Mouse (Mus musculus) erythroblast, adult 5-6 weeks (primary cell): ENCODE data around the gene Daglb. TPM values are rescaled to one million over a fixed set of nuclear protein-coding genes. Genes with fewer than 3 reads are reported as not detected.

Source experiments
- ATAC-seq: replicated peaks from 2 replicates; pipeline ENCODE4 v1.8.0; 2016; ENCODE audit warnings: moderate number of reproducible peaks, mild to moderate bottlenecking, moderate TSS enrichment, inconsistent platforms; ENCODE audit not compliant: poor library complexity, low FRiP score, severe bottlenecking
- total RNA-seq, 2 experiments: library from RNA; stranded (forward) in 1 of 2; stranded (reverse) in 1 of 2; fragments of 150-400 nt in 1 of 2; fragments of 200-764, 138-1000 nt in 1 of 2; gene quantifications; 2 replicates each; pipeline versions ENCODE4 v1.2.3 to v1.2.4; 2015 to 2017; ENCODE audit warnings: low replicate concordance in 2 of 2

Daglb gene
- total RNA-seq (2015; ENCODE audit: low replicate concordance): 5.2 and 6.7 TPM in 2 replicates
- 7.1 and 8.8 TPM in 2 replicates for total RNA-seq (2017; ENCODE audit: low replicate concordance)

DNA sequence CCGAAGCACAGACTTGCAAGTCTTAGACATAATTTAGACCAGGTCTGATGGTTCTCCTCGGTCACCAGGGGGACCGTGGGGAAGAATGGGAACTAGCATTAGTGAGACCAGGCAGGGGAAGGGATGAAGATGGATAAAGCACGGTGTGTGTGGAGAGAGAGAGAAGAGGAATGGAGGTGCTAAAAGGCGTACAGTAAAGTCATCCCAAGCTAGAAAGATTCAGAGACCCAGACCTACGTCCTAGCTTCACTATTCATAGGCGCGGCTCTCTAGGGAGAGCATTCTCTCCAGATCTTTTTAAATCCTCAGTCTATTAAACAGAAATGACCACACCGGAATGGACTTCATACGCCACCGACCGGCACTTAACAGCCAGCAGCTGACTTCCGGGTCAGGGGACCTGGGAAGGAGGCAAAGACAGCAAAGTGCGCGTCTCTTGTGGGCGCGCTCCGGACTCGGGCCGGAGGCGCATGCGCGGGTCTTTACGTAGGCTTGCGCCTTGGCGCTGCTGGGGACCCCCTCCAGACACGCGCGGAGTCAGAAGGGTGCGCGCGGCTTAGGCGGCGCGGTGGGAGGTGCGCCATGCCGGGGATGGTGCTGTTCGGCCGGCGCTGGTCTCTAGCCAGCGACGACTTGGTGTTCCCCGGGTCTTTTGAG lies at the start of gene Daglb:
TSS of gene Daglb (plus strand) at position 485 of the 657 bp plus-strand sequence.
- peak; percentile 74 for ATAC-seq

DNA sequence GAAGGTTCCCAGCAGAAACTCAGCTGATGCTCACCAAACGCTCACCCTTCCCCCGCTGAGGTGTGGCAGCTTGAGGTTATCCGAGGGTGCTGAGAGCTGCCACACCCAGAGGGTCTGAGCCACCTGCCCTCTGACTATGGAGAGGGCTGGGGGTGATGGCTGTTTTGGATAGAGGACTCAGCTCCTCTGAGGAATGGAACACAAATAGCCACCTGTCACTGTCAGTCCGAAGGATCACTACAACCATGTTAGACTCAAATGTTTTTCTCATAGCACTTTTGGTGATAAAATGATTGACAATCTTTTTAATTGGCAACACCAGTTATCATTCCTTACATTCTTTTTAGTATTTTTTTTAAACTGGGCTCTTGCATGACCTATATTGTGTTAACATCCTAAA lies 42.9 kb upstream of the Daglb start:
- ATAC-seq: no peak

DNA sequence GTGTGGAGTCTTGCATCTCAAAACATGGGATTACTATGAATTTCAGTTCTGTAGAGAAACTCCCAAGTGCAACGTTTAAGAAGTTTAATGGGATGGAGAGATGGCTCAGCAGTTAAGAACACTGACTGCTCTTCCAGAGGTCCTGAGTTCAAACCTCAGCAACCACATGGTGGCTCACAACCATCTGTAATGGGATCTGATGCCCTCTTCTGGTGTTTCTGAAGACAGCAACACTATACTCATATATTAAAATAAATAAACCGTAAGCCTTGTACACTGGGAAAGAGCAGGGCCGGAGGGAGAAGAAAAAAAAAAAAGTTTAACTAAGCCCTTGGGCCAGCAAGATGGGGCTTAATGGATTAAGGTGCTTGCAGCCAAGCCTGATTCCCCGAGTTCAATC lies 41.4 kb upstream of the Daglb start:
- ATAC-seq: no peak

DNA sequence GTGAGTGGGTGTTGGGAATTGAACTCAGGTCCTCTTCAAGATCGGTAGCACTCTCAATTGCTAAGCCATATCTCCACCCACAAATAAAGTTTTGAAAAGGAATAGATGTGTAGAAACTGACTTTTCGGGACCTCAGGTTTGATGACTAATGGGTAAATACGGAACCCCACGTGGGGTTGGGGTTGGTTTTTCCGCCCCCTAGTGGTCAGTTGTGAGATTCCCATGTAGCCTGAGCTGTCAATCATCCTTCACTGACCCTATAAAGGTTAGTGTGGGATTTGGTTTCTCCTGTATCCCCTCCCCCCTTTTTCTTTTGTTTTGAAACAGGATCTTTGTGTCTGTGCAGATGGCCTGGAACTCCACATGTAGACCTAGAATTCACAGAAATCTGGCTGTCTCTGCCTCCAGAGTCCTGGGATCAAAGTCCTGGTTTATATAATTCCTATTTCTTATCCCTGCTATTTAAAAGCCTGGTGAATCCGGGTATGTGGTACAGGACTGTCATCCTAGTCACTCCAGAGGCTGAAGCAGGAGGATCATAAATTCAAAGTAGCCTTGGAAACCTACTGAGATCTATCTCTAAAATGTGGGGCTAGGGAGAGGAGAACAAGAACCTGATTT lies 40.4 kb upstream of the Daglb start:
- ATAC-seq: peak; percentile 92

DNA sequence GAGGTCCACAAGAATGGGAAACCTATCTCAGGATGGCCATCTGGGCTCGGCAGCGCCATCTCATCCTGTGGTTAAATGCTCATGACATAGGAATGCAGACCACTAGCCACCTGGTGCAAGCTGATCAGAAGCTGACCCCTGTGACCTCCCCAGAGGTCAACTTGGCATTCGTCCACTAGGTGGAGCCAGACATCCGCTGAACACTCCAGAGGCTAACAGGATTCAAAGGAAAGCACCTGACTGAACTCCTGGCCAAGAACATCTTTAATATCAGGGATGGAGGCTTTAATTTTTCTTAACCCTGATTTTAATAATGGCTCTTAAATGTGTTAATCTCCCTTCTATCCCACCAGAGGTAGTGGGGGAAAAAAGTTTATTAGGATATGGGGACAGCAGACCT lies 30.0 kb upstream of the Daglb start:
- ATAC-seq: peak; percentile 94

DNA sequence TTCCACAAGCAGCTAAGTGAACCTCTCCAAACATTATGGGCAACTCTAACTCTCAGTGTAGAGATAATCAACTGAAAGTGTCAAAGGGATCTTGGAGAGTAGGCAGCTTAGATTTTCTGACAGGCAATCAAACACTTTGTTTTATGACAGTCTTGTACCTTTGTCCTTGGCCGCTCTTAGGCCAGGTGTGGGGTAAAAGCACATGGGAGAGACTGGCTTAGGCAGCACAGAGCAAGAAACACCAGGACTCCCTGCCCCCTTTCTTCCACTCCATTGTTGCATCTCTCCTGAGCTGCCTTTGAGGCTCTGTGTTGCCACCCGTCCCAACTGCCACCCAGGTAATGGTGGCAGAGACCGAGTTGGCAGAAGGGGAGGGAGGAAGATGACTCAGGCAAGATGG lies 23.1 kb upstream of the Daglb start:
- no peak for ATAC-seq

DNA sequence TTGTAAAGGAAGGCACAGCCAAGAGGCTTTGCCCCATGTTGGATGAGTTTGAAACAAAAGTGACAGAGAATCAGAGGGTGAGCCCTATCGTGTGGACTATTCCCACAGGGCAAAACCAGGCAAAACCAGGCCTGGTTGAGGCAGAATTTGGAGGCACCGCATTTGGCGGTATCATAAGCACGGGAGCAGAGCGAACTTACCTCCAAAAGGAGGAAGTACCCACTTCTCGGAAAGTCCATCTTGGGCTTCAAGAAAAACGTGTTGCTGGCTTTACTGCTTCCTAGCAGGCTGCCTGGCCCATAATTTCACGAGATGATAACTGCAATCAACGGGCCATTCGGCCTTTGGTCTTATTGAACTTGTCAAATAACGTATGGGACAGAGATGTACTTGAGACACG lies 22.6 kb upstream of the Daglb start:
- ATAC-seq: no peak

DNA sequence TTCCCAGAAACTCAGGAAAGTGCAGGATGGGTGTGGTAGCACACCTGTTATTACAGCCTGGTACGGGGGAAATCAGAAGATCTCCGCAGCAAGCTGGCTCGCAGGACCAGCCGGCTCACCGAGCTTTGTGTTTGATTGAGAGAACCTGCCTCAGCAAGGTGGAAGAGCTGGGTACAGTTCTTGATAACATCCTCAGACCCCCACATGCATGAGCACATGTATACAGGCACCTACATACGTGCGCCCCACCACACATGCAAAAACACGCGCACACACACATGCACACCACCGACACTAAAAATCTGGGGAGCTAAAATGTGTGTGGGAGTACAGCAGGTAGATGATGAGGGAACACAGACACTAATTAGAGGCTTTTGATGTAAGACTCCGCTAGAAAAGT lies 713 bp upstream of the Daglb start:
- no peak for ATAC-seq

DNA sequence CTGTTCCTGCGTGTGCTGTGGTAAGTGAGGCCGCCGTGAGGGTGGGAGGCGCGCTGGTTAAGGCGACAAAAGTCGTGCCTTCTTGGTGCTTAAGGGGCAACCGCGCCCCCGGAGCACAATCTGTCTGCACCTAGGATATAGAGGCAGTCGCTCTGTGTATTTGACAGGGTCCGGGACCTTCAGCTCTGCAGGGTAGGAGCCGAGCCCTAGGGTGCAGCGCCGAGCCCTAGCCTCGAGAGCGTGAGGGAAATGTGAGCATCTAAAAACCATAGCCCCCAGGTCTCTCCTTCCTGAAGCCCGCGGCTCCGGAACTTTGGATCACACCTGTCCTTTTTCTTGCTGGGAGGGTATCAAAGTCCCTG lies 354 bp downstream of the Daglb start:
- ATAC-seq: peak; percentile 51

DNA sequence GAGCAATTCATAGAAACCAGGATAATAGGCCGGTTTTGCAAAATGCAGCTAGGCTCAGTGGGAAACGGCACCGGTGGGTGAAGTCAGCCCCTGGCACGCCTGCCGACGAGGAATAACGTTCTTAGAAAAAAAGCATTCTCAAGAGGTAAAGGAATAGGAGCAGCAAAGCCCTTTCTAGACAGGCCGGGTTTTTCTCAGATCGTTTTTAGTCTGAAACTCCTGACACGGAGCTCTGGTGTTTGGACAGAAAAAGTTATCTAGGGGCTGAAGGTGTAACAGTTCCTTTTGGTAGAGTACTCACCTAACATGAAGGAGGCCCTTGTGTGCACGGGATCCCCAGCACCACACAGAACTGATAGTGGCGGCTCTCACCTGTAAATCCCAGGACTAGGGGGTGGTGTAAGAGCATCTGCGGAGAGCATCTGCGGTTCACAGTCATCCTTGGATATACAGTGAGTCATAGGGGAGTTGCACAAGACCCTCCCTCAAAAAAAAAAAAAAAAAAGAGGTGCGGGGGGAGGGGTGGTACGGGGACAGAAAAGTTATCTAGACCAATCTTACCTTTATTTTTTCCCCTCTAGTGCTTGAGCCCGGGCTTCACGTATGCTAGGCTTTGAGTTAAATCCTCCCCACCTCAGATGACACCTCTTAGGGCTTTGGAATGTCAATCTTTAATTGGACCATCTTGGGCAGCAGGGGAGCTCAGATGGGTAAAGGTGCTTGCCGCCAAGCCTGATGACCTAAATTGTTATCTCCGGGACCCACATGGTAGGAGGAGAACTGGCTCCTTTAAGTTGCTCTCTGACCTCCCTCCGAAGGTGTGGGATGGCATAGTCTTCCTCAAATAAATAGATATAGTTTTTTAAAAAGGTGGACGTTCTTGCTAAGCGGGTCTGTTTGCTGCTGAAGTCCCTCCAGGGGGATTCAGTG lies 1.0 kb downstream of the Daglb start:
- ATAC-seq: peak; percentile 75

DNA sequence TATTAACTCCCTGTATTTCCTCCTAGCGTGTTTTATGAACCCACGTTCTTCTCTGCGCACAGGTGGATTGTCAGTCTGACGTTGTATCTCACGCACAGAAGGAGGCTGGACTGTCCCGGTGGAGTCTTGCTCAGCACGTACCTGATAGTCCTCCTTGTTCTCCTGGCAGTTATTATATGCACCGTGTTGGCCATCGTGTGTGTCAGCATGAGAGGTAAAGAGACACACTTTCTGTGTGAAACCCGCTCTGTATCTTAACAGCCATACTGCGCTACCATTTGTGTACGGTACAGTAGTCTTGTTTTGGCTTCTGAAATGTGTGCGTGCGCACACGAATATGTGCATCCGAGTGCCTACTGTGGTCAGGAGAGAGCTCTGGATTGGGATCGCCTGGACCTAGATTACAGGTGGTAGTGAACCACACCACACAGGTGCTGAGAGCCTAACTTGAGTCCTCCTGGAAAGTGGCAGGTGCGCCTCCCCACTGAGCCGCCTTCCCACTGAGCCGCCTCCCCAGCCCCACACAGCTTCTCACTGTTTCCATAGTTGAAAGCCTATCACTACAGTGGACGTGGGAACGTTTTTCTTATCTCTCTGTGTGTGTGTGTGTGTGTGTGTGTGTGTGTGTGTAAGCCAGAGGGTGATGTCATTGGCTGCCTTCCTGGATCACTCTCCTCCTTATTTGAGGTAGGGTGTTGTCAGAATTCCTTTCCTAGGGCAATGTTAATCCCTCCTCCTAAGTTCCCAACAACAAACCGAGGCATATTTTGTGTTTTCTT lies 2.7 kb downstream of the Daglb start:
- ATAC-seq: no peak

DNA sequence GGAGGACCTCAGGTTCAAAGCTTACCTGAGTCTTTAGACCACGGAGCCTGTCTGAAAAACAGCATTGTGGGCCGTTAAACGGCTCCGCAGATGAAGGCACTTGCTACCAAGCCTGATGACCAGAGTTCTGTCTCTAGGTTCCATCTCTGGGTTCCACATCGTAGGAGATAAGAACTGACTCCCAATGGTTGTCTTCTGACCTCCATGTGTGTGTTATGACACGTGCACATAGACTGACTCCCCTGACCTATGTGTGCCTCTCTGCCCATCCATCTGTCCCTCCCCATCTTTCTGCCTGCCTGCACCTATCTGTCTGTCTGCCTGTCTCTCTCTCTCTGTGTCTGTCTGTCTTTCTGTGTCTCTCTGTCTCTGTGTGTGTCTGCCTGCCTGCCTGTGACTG lies 3.5 kb downstream of the Daglb start:
- no peak for ATAC-seq

DNA sequence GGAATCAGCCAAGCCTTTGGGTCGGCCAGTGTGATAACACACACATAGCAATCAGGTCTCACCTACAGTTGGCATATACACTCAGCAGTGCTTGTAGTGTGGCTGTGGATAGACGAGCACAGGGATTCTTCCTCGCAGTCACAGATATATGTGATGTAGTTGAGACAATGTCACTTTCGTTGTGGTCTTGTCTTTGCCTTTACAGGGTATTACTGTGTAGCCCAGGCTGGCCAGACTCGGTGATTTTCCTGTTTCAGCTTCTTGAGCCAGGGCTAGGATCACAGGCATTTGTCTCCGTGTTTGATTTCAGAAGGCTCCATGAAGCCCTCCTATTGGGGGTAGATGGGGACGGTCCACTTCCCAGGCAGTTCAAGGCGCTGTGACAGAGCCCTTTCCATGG lies 5.2 kb downstream of the Daglb start:
- ATAC-seq: no peak

DNA sequence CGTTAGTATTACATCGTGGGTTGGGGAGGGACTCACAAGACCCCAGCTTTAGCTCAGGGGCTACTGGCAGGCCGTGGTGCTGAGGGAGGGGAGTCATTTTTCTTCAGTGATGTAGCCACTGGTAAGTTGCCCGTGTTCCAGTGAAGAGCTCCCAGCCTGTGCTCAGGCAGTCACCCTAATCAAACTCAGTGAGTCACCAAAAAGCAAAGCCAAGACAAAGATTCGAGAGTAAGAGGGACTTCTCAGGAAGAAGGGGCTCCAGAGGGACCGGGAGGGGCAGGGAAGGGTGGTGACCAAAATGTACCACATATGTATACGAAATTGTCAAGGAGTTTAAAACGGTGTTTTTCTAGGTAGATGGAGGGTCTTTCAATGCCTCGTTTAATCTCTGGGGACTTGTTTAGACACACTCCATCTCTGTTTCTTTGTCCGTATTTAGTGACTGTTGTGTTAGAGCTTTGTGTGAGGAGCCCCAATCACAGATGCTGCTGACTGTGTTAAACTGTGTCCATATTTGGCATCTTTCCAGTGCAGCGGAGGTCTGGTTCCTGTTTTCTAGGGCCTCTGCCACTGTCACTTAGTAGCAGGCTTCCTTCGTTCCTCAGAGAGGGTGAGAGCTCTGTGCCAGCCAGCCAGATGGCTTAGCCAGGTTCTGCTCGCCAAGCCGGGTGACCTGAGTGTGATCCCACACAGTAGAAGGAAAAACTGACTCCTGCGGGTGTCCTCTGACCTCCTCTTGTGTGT lies 6.2 kb downstream of the Daglb start:
- no peak for ATAC-seq

DNA sequence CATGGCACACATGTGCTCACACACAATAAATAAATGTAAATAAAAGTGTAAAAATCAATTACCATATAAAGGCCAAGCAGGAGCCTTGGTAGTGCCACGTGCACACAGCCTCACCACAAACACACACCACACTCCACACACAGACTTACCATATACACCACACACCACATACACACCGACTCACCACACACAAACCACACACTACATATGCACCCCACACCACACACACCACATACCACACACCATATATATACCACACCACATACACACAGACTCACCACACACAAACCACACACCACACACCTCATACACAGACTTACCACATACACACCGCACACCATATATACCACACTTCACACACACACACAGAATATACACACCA lies 6.8 kb downstream of the Daglb start:
- no peak for ATAC-seq

DNA sequence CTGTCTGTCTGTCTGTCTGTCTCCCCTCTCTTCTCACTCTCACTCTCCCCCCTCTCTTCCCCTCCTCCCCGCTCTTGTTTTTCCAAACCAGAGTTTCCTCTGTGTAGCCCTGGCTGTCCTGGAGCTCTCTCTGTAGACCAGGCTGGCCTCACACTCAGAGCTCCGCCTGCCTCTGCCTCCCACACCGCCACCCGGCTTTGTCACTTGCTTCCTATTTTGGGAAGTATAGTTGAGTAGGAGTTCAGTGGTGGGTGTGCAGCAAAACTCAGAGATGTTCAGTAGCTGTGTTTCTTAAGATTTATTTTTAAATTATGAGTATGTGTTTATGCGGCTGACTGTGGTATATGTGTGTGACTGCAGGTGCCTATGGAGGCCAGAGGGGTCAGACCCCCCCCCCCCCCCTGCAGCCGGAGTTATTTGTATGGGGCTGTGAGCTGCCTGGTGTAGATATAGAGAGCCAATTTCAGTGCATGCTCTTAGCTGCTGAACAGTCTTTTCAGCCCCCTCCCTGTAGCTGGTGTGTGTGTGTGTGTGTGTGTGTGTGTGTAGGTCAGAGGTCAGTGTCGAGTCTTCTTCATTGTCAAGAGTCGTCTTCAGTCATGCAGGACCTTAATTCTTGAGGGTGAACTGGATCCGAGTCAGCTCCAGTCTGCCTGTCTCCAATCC lies 7.7 kb downstream of the Daglb start:
- ATAC-seq: no peak

DNA sequence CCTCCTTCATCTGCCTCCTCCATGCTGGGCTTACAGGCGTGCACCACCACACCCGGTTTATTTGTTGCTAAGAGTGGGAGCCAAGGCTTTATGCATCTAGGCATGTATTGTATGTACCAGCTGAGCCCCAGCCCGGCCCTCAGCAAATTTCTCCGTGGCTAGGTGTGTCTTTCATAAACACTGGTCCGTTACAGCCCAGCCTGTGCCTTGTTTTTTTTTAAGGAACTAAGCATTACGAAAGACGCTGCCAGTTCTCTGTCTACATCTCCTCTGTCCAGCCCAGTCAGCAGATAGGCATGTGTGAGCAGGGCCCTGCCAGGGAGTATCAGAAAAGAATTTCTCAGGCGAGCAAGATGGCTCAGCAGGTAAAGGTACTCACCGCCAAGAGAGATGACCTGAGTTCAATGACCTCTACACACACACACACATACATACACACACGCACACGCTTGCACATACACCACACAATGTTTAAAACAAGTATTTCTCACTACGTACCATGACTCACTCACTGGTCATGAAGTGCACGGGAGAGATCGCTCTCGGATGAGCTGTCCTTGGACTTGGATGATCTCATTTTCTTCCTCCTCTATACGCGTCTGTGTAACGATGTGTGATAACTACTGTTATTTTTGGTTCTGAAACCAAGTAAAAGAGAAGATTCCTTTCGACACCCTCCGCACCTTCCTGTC lies 10.9 kb downstream of the Daglb start:
- no peak for ATAC-seq

DNA sequence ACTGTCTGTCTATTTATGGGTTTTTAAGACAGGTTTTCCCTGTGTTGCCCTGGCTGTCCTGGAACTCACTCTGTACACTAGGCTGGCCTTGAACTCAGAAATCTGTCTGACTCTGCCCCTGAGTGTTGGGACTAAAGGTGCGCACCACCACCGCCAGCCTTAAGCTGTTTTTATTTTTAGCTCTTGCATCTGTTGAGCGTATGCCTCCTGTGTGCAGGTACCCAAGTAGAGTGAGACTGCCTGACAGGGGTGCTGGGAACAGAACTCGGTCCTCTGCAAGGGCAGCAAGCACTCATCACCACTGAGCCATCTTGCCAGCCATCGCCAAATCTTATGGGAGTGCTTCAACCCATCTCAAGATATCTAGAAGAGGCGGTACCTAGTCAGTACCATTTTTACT lies 11.6 kb downstream of the Daglb start:
- ATAC-seq: no peak
